Mouse (Mus musculus): ENCODE measurements at regions not wholly inside any gene's neighbourhood (a gene's known extent, or its start where the extent isn't known, plus 50 kb on each side); places are given as distances from the start of the nearest gene placed in this dataset.

GRCm38 (mm10) chr4:72351985-72352384, 151.3 kb upstream of the Tle1 start:
- TF ChIP-seq CTCF (IDR thresholded peaks at IDR 0.05): no peak
- no peaks in the 10 kb centered on the region for H3K27me3 ChIP-seq (ENCODE audit: insufficient read depth, low read length)
- no peak overlapping the region for H3K4me2 ChIP-seq (ENCODE audit: low read depth, low read length, poor library complexity, severe bottlenecking)
- 40% methylated on average over 1 of the region's 1 CpGs for WGBS
- H3K36me3 ChIP-seq (ENCODE audit: insufficient read depth, low read length): no peaks in the 10 kb centered on the region
- ATAC-seq (ENCODE audit: low FRiP score): no peak
- DNase-seq (ENCODE audit: low spot score): peak; percentile 21
- H3K27ac ChIP-seq (ENCODE audit: low read depth, low read length): no peak overlapping the region
- H3K4me1 ChIP-seq (ENCODE audit: insufficient read depth, low read length): no peaks in the 10 kb centered on the region
- H3K9ac ChIP-seq (replicated peaks; ENCODE audit: low read length, poor library complexity, severe bottlenecking): no peak overlapping the region
- no peaks in the 10 kb centered on the region for H3K9me3 ChIP-seq (ENCODE audit: low read length)
- no peak overlapping the region for H3K4me3 ChIP-seq (ENCODE audit: low read depth, low read length)

- TF ChIP-seq CTCF (IDR thresholded peaks at IDR 0.05): no peak
- WGBS: 82% methylated on average over 3 of the region's 3 CpGs
- no peaks in the 10 kb centered on the region for H3K4me1 ChIP-seq (ENCODE audit: insufficient read depth, low read length)
Measured at GRCm38 (mm10) chr4:72331882-72332281, 131.2 kb upstream of the Tle1 start.

GRCm38 (mm10) chr4:72329026-72329390, 128.3 kb upstream of the Tle1 start:
- Histone ChIP-seq H3K27me3 (ENCODE audit: insufficient read depth, low read length) (no peaks in the 10 kb centered on the region), H3K9ac (replicated peaks; ENCODE audit: low read length, poor library complexity, severe bottlenecking) (no peak overlapping the region), H3K27ac (ENCODE audit: low read depth, low read length) (no peak overlapping the region), H3K36me3 (ENCODE audit: insufficient read depth, low read length) (no peaks in the 10 kb centered on the region), H3K4me3 (ENCODE audit: low read depth, low read length) (no peak overlapping the region), H3K4me1 (ENCODE audit: insufficient read depth, low read length) (no peaks in the 10 kb centered on the region), H3K9me3 (ENCODE audit: low read length) (no peaks in the 10 kb centered on the region), H3K4me2 (ENCODE audit: low read depth, low read length, poor library complexity, severe bottlenecking) (no peak overlapping the region)
- DNase-seq (ENCODE audit: low spot score) (no peak), ATAC-seq (ENCODE audit: low FRiP score) (no peak)
- no peak for TF ChIP-seq CTCF (IDR thresholded peaks at IDR 0.05)

More at GRCm38 (mm10) chr4:72331882-72332281, 131.2 kb upstream of the Tle1 start:
- H3K4me3 ChIP-seq (ENCODE audit: low read depth, low read length): no peak overlapping the region
- no peaks in the 10 kb centered on the region for H3K36me3 ChIP-seq (ENCODE audit: insufficient read depth, low read length)
- DNase-seq (ENCODE audit: low spot score): no peak
- no peak for ATAC-seq (ENCODE audit: low FRiP score)
- H3K27me3 ChIP-seq (ENCODE audit: insufficient read depth, low read length): no peaks in the 10 kb centered on the region
- H3K9ac ChIP-seq (replicated peaks; ENCODE audit: low read length, poor library complexity, severe bottlenecking): no peak overlapping the region
- no peaks in the 10 kb centered on the region for H3K9me3 ChIP-seq (ENCODE audit: low read length)
- H3K4me2 ChIP-seq (ENCODE audit: low read depth, low read length, poor library complexity, severe bottlenecking): no peak overlapping the region
- no peak overlapping the region for H3K27ac ChIP-seq (ENCODE audit: low read depth, low read length)

GRCm38 (mm10) chr4:72328282-72329025, 127.7 kb upstream of the Tle1 start:
- no peak for TF ChIP-seq CTCF (IDR thresholded peaks at IDR 0.05)
- no peak for DNase-seq (ENCODE audit: low spot score)
- WGBS: 91% methylated on average over 2 of the region's 2 CpGs
- Histone ChIP-seq H3K4me3 (ENCODE audit: low read depth, low read length) (no peak overlapping the region), H3K9ac (replicated peaks; ENCODE audit: low read length, poor library complexity, severe bottlenecking) (no peak overlapping the region), H3K27me3 (ENCODE audit: insufficient read depth, low read length) (no peaks in the 10 kb centered on the region), H3K27ac (ENCODE audit: low read depth, low read length) (no peak overlapping the region), H3K36me3 (ENCODE audit: insufficient read depth, low read length) (no peaks in the 10 kb centered on the region), H3K4me2 (ENCODE audit: low read depth, low read length, poor library complexity, severe bottlenecking) (no peak overlapping the region), H3K4me1 (ENCODE audit: insufficient read depth, low read length) (no peaks in the 10 kb centered on the region), H3K9me3 (ENCODE audit: low read length) (no peaks in the 10 kb centered on the region)
- ATAC-seq (ENCODE audit: low FRiP score): no peak

- Histone ChIP-seq H3K4me3 (ENCODE audit: low read depth, low read length) (no peak overlapping the region), H3K36me3 (ENCODE audit: insufficient read depth, low read length) (no peaks in the 10 kb centered on the region), H3K27ac (ENCODE audit: low read depth, low read length) (no peak overlapping the region), H3K4me2 (ENCODE audit: low read depth, low read length, poor library complexity, severe bottlenecking) (no peak overlapping the region), H3K4me1 (ENCODE audit: insufficient read depth, low read length) (no peaks in the 10 kb centered on the region), H3K9me3 (ENCODE audit: low read length) (no peaks in the 10 kb centered on the region), H3K27me3 (ENCODE audit: insufficient read depth, low read length) (no peaks in the 10 kb centered on the region), H3K9ac (replicated peaks; ENCODE audit: low read length, poor library complexity, severe bottlenecking) (no peak overlapping the region)
- ATAC-seq (ENCODE audit: low FRiP score) (no peak), DNase-seq (ENCODE audit: low spot score) (no peak)
- no peak for TF ChIP-seq CTCF (IDR thresholded peaks at IDR 0.05)
Measured at GRCm38 (mm10) chr4:72324913-72325312, 124.2 kb upstream of the Tle1 start.

GRCm38 (mm10) chr4:72285112-72285675, 84.5 kb upstream of the Tle1 start:
- Histone ChIP-seq H3K4me2 (ENCODE audit: low read depth, low read length, poor library complexity, severe bottlenecking) (no peak overlapping the region), H3K27ac (ENCODE audit: low read depth, low read length) (no peak overlapping the region), H3K36me3 (ENCODE audit: insufficient read depth, low read length) (no peaks in the 10 kb centered on the region), H3K4me1 (ENCODE audit: insufficient read depth, low read length) (no peaks in the 10 kb centered on the region), H3K27me3 (ENCODE audit: insufficient read depth, low read length) (no peaks in the 10 kb centered on the region), H3K9me3 (ENCODE audit: low read length) (no peaks in the 10 kb centered on the region), H3K4me3 (ENCODE audit: low read depth, low read length) (no peak overlapping the region), H3K9ac (replicated peaks; ENCODE audit: low read length, poor library complexity, severe bottlenecking) (no peak overlapping the region)
- no peak for TF ChIP-seq CTCF (IDR thresholded peaks at IDR 0.05)
- WGBS: 50% methylated on average over 1 of the region's 1 CpGs
- ATAC-seq (ENCODE audit: low FRiP score) (peak; percentile 65), DNase-seq (ENCODE audit: low spot score) (no peak)

Data from midbrain, postnatal 0 days (tissue).